Mouse (Mus musculus) midbrain, embryonic 13.5 days (tissue): Measurements from ENCODE around the gene Myo6. TPM values are rescaled to one million over a fixed set of nuclear protein-coding genes. Genes with fewer than 3 reads are reported as not detected.

Experiments
- ATAC-seq: fragments of 200-750 bp; cut with Nextera tagmentation; 2 replicates; pipeline ENCODE4 v1.8.0; 2017; ENCODE audit warnings: mild to moderate bottlenecking, moderate TSS enrichment, moderate library complexity
- H3K27ac ChIP-seq: fragments of 300-500 bp; sonication (generic); 2 replicates; pipeline ENCODE4 v1.5.1; 2015; ENCODE audit warnings: inconsistent platforms, mild to moderate bottlenecking, moderate library complexity
- H3K27me3 ChIP-seq: fragments of 300-500 bp; sonication (generic); 2 replicates; pipeline ENCODE4 v1.6.1; 2015; ENCODE audit warnings: mild to moderate bottlenecking, inconsistent platforms
- H3K36me3 ChIP-seq: fragments of 300-500 bp; sonication (generic); 2 replicates; pipeline ENCODE4 v1.6.1; 2015; ENCODE audit warnings: mild to moderate bottlenecking, inconsistent platforms
- H3K4me1 ChIP-seq: fragments of 300-500 bp; sonication (generic); replicated peaks from 2 replicates; pipeline ENCODE4 v1.6.1; 2015; ENCODE audit warnings: inconsistent platforms
- H3K4me2 ChIP-seq: fragments of 300-500 bp; sonication (generic); replicated peaks from 2 replicates; pipeline ENCODE4 v1.6.1; 2015; ENCODE audit warnings: moderate library complexity, mild to moderate bottlenecking, inconsistent platforms
- H3K4me3 ChIP-seq: fragments of 300-500 bp; sonication (generic); replicated peaks from 2 replicates; pipeline ENCODE4 v1.5.1; 2015; ENCODE audit warnings: mild to moderate bottlenecking, inconsistent platforms
- H3K9ac ChIP-seq: fragments of 300-500 bp; sonication (generic); replicated peaks from 2 replicates; pipeline ENCODE4 v1.6.1; 2015; ENCODE audit warnings: mild to moderate bottlenecking, inconsistent platforms
- H3K9me3 ChIP-seq: fragments of 300-500 bp; sonication (generic); 2 replicates; pipeline ENCODE4 v1.6.1; 2016; ENCODE audit warnings: mild to moderate bottlenecking, inconsistent platforms
- WGBS: fragments of 180-500 bp; shearing (Covaris S2); methylation state at CpG from one replicate; pipeline ENCODE4 v1.1.7; 2015; 5-methylcytosine and 5-hydroxymethylcytosine counted together
- polyA plus RNA-seq: library from polyadenylated mRNA; unstranded; fragments of >200 nt; fragmentation: Nextera tagmentation; extraction: Ambion mirVana; gene quantifications from 2 replicates; pipeline ENCODE4 v1.2.1, GENCODE M21; 2015

The Myo6 gene
- polyA plus RNA-seq, 1 experiment from 2014 or later = 15.4 TPM

- WGBS = 94% methylated on average over 2 of the region's 2 CpGs
- no peak overlapping the region for H3K4me2 ChIP-seq
- no peaks in the 10 kb centered on the region for H3K36me3 ChIP-seq
- no peak overlapping the region for H3K27ac ChIP-seq
- no peaks in the 10 kb centered on the region for H3K9me3 ChIP-seq
- H3K4me3 ChIP-seq = no peak overlapping the region
- no peaks in the 10 kb centered on the region for H3K27me3 ChIP-seq
- no peak overlapping the region for H3K9ac ChIP-seq
- no peak for ATAC-seq
- no peaks in the 10 kb centered on the region for H3K4me1 ChIP-seq
Observed at GRCm38 (mm10) chr9:80256561-80256960, 91.7 kb downstream of the Myo6 start.

DNA sequence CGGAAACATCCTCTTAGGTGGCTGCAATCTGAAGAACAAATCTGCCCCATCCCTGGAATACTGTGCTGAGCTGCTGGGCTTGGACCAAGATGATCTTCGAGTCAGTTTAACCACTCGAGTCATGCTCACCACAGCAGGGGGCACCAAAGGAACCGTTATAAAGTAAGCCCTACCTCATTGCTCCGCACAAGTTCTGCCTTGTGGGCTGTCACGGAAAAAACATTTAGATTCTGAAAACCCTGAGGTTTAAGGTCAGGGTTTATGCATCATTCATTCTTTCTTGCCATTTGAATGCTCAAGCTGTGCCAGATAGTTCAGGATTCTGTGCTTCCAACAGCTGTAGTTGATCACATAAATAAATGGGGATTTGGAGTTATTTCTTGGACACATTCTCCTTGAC lies 93.6 kb downstream of the Myo6 start:
- H3K27me3 ChIP-seq = no peaks in the 10 kb centered on the region
- ATAC-seq = no peak

GRCm38 (mm10) chr9:80260905-80261304 lies 96.1 kb downstream of the Myo6 start:
- no peak for ATAC-seq
- WGBS = 93% methylated on average over 3 of the region's 3 CpGs

More for the DNA sequence above, 93.6 kb downstream of the Myo6 start:
- H3K9ac ChIP-seq = no peak overlapping the region
- H3K4me1 ChIP-seq = no peaks in the 10 kb centered on the region
- H3K9me3 ChIP-seq = no peaks in the 10 kb centered on the region
- H3K4me3 ChIP-seq = no peak overlapping the region
- no peak overlapping the region for H3K4me2 ChIP-seq
- H3K27ac ChIP-seq = no peak overlapping the region
- 66% methylated on average over 6 of the region's 6 CpGs for WGBS
- H3K36me3 ChIP-seq = no peaks in the 10 kb centered on the region

GRCm38 (mm10) chr9:80262367-80263026 lies 97.7 kb downstream of the Myo6 start:
- no peak overlapping the region for H3K4me2 ChIP-seq
- no peak overlapping the region for H3K4me3 ChIP-seq
- H3K4me1 ChIP-seq = no peaks in the 10 kb centered on the region
- no peak overlapping the region for H3K9ac ChIP-seq
- H3K9me3 ChIP-seq = no peaks in the 10 kb centered on the region
- no peaks in the 10 kb centered on the region for H3K27me3 ChIP-seq
- 51% methylated on average over 8 of the region's 8 CpGs for WGBS
- ATAC-seq = no peak
- no peak overlapping the region for H3K27ac ChIP-seq
- 0 out of 2 replicates have a peak, but pooled peaks cover 2% of the 10 kb centered on the region for H3K36me3 ChIP-seq

More at GRCm38 (mm10) chr9:80260905-80261304, 96.1 kb downstream of the Myo6 start:
- no peaks in the 10 kb centered on the region for H3K9me3 ChIP-seq
- no peaks in the 10 kb centered on the region for H3K4me1 ChIP-seq
- no peaks in the 10 kb centered on the region for H3K36me3 ChIP-seq
- H3K4me3 ChIP-seq = no peak overlapping the region
- no peak overlapping the region for H3K27ac ChIP-seq
- no peak overlapping the region for H3K4me2 ChIP-seq
- H3K9ac ChIP-seq = no peak overlapping the region
- H3K27me3 ChIP-seq = no peaks in the 10 kb centered on the region

DNA sequence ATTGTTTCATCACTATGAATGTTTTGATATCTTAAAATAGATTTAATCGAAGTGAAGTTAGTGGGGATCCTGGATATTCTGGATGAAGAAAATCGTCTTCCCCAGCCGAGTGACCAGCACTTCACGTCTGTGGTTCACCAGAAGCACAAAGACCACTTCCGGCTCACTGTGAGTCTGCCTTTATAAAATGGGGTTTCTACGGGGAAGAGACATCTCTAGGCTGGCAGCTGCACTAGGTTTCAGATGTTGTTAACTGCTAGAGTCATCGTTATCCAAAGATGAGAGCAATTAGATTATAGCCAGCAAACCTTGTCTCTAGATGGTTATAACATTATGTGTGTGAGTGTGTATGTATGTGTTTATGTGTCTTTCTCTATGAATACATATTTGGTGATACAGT lies 101.3 kb downstream of the Myo6 start:
- no peak overlapping the region for H3K4me3 ChIP-seq

GRCm38 (mm10) chr9:80266507-80266906 lies 101.7 kb downstream of the Myo6 start:
- WGBS = 86% methylated on average over 7 of the region's 7 CpGs

More for the DNA sequence above, 101.3 kb downstream of the Myo6 start:
- Histone ChIP-seq H3K9me3 (no peaks in the 10 kb centered on the region), H3K4me1 (no peaks in the 10 kb centered on the region), H3K9ac (no peak overlapping the region), H3K27ac (no peak overlapping the region), H3K36me3 (0 out of 2 replicates have a peak, but pooled peaks cover 2% of the 10 kb centered on the region), H3K4me2 (no peak overlapping the region), H3K27me3 (no peaks in the 10 kb centered on the region)
- no peak for ATAC-seq
- 92% methylated on average over 7 of the region's 7 CpGs for WGBS

GRCm38 (mm10) chr9:80269596-80269995 lies 104.8 kb downstream of the Myo6 start:
- Histone ChIP-seq H3K4me2 (no peak overlapping the region), H3K9ac (no peak overlapping the region), H3K4me1 (0 out of 2 replicates have a peak, but pooled peaks cover 6% of the 10 kb centered on the region), H3K36me3 (0 out of 2 replicates have a peak, but pooled peaks cover 2% of the 10 kb centered on the region), H3K9me3 (peaks cover 2% of the 10 kb centered on the region; the same call in 1 of the 2 replicates), H3K27ac (no peak overlapping the region), H3K4me3 (no peak overlapping the region), H3K27me3 (no peaks in the 10 kb centered on the region)
- no peak for ATAC-seq
- WGBS = 74% methylated on average over 8 of the region's 8 CpGs

More at GRCm38 (mm10) chr9:80266507-80266906, 101.7 kb downstream of the Myo6 start:
- Histone ChIP-seq H3K36me3 (0 out of 2 replicates have a peak, but pooled peaks cover 2% of the 10 kb centered on the region), H3K4me1 (no peaks in the 10 kb centered on the region), H3K4me2 (no peak overlapping the region), H3K9ac (no peak overlapping the region), H3K27me3 (no peaks in the 10 kb centered on the region), H3K9me3 (no peaks in the 10 kb centered on the region), H3K27ac (no peak overlapping the region), H3K4me3 (no peak overlapping the region)
- ATAC-seq = no peak

DNA sequence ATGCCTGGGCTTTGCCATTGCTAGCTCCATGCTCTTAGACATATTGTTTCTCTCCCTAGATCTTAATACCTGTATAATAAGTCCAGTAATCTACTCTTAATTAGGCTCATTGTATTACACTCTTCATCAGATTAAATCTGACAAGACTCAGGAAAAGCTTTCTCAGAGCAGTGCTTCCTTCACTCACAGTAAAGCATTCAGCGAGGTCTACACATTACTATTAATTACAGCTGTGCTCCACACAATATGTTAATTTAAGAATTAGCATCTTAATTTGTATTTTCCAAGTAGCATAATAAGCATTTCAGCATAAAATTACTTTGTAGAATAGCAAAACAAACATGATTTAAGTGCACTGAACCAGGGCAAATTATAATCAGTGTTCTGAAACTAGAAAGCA lies 108.1 kb downstream of the Myo6 start:
- ATAC-seq = 0 out of 2 replicates have a peak, but pooled peaks have one; percentile 60
- Histone ChIP-seq H3K27ac (no peak overlapping the region), H3K4me2 (no peak overlapping the region), H3K27me3 (no peaks in the 10 kb centered on the region), H3K4me1 (0 out of 2 replicates have a peak, but pooled peaks cover 9% of the 10 kb centered on the region), H3K36me3 (no peaks in the 10 kb centered on the region), H3K9me3 (peaks cover 2% of the 10 kb centered on the region; the same call in 1 of the 2 replicates), H3K9ac (no peak overlapping the region), H3K4me3 (no peak overlapping the region)
- 59% methylated on average over 1 of the region's 1 CpGs for WGBS

- 89% methylated on average over 8 of the region's 8 CpGs for WGBS
- H3K4me2 ChIP-seq = no peak overlapping the region
- ATAC-seq = no peak
Observed at GRCm38 (mm10) chr9:80275053-80275771, 110.4 kb downstream of the Myo6 start.

DNA sequence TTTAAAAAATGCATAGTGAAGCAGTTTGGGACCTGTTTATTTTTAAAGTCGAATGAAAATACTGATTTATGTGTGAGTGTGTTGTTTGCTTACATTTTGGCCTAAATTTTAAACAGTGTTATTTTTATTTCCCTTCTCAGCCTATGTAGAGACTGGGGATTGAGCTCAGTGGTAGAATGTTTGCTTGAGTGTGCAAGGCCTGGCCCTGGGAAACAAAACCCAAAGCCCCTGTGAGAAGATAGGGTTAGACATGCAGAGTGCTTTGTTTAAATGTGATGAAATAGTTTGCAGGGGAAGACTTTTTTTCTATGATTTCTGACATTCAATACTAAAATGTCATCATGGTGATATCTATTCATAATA lies 110.9 kb downstream of the Myo6 start:
- H3K9ac ChIP-seq = no peak overlapping the region

More at GRCm38 (mm10) chr9:80275053-80275771, 110.4 kb downstream of the Myo6 start:
- no peaks in the 10 kb centered on the region for H3K36me3 ChIP-seq
- peaks cover 2% of the 10 kb centered on the region; the same call in 1 of the 2 replicates for H3K9me3 ChIP-seq
- H3K27me3 ChIP-seq = no peaks in the 10 kb centered on the region
- H3K4me3 ChIP-seq = no peak overlapping the region
- H3K9ac ChIP-seq = no peak overlapping the region
- H3K4me1 ChIP-seq = 0 out of 2 replicates have a peak, but pooled peaks cover 9% of the 10 kb centered on the region
- H3K27ac ChIP-seq = no peak overlapping the region

DNA sequence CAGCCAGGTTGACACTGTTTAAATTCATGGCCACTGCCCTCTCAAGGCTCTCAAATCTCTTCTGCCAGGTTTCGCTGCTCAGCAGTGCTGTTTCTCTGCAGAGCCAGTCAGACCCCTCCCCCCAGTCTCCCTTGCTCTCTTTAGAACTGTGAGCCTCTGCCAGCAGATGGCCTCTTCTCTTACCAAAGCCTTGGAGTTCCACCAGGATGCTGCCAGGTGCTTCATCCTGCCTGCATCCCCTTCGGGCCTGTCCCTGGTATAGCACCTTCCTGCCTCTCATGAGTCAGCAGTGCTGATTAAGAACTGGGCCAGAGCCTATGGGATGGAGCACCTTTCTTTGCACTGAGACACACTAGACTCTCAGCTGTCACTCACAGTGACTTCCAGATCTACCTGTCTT lies 112.3 kb downstream of the Myo6 start:
- Histone ChIP-seq H3K9me3 (peaks cover 2% of the 10 kb centered on the region; the same call in 1 of the 2 replicates), H3K4me1 (0 out of 2 replicates have a peak, but pooled peaks cover 9% of the 10 kb centered on the region), H3K9ac (no peak overlapping the region), H3K36me3 (no peaks in the 10 kb centered on the region), H3K4me3 (no peak overlapping the region), H3K4me2 (no peak overlapping the region), H3K27me3 (no peaks in the 10 kb centered on the region), H3K27ac (no peak overlapping the region)
- 38% methylated on average over 2 of the region's 2 CpGs for WGBS
- ATAC-seq = peak; percentile 43; the same call in 1 of the 2 replicates

More for the DNA sequence above, 110.9 kb downstream of the Myo6 start:
- H3K4me1 ChIP-seq = 0 out of 2 replicates have a peak, but pooled peaks cover 9% of the 10 kb centered on the region
- no peaks in the 10 kb centered on the region for H3K36me3 ChIP-seq
- WGBS = 92% methylated on average over 1 of the region's 1 CpGs
- no peaks in the 10 kb centered on the region for H3K27me3 ChIP-seq
- no peak for ATAC-seq
- peaks cover 2% of the 10 kb centered on the region; the same call in 1 of the 2 replicates for H3K9me3 ChIP-seq
- H3K4me2 ChIP-seq = no peak overlapping the region
- H3K4me3 ChIP-seq = no peak overlapping the region
- H3K27ac ChIP-seq = no peak overlapping the region

DNA sequence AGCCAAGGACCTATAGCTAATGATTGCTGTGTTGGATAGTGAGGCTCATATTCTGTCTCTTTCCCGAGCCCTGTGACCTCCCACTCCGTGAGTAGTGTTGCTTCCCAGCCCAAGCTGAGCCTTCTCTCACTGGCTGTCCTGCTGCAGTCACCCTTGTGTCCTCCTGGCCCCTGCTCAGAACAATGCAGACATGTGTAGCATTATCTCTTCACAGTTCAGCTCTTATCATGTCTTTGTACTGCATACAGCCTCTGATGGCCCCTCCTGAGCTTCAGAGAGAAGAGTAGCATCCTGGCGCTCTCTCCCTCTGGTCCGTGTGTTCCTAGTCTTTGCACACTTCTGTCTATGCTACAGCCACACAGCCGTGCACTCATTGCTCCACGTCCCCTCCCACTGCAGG lies 112.9 kb downstream of the Myo6 start:
- ATAC-seq = 0 out of 2 replicates have a peak, but pooled peaks have one; percentile 37
- Histone ChIP-seq H3K4me3 (no peak overlapping the region), H3K36me3 (no peaks in the 10 kb centered on the region), H3K27ac (no peak overlapping the region), H3K4me2 (no peak overlapping the region), H3K27me3 (no peaks in the 10 kb centered on the region), H3K9me3 (peaks cover 2% of the 10 kb centered on the region; the same call in 1 of the 2 replicates), H3K9ac (no peak overlapping the region), H3K4me1 (0 out of 2 replicates have a peak, but pooled peaks cover 4% of the 10 kb centered on the region)
- WGBS = 65% methylated on average over 6 of the region's 6 CpGs
